Mouse (Mus musculus) bone marrow macrophage, adult 2 months (primary cell): ENCODE measurements around the gene Zscan4b. TPM values are rescaled to one million over a fixed set of nuclear protein-coding genes. Genes with fewer than 3 reads are reported as not detected.
"Not testable (repeated sequence)": the region's sequence is repeated elsewhere in the genome, so short reads cannot be mapped to it uniquely, and the experiment has no call there.

Experiments used
- H3K27ac ChIP-seq: 2 replicates; pipeline ENCODE4 v1.5.1; 2012; ENCODE audit warnings: low read depth, low read length; ENCODE audit not compliant: insufficient read depth
- H3K4me1 ChIP-seq: 2 replicates; pipeline ENCODE4 v1.6.1; 2012; ENCODE audit warnings: low read length; ENCODE audit not compliant: control insufficient read depth, insufficient read depth
- H3K4me3 ChIP-seq: 2 replicates; pipeline ENCODE4 v1.5.1; 2012; ENCODE audit warnings: mild to moderate bottlenecking, low read length, moderate library complexity; ENCODE audit not compliant: insufficient read depth
- polyA plus RNA-seq: library from polyadenylated mRNA; stranded (reverse); fragments of >200 nt; gene quantifications from 2 replicates; pipeline ENCODE4 v1.2.4, GENCODE M21; 2012; ENCODE audit not compliant: missing spikeins, insufficient read depth, insufficient read length

Zscan4b gene
- polyA plus RNA-seq: not detected in 2 replicates

DNA sequence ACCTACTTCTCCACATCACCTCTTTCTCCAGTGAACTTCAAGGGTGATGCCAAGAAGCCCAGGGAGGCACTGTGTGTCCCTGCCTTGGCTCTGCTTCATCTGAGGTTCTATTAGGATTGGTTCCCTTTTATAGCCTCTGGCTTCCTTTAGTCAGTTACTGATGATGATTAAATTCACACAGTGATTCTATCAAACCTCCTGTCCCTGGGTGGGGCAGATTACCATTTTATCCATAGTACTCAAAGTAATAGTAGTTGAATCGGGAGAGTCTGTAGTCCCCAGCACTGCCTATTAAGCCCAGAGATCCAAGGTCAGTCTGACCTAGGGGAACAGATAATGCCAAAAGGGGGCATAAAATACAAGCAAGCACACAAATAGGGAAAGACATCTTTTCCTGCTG lies at the start of gene Zscan4b:
Gene Zscan4b, minus strand, starts transcription at position 101 of the 400 bp plus-strand sequence.
- H3K4me3 ChIP-seq, H3K27ac ChIP-seq, H3K4me1 ChIP-seq: not testable (repeated sequence)

Other genes starting within 250 kb of the Zscan4b start
- gene Nlrp4b, start 217.3 kb downstream of the Zscan4b start, polyA plus RNA-seq: not detected in 2 replicates
- gene Vmn1r71, start 150.7 kb downstream of the Zscan4b start, polyA plus RNA-seq: not detected in 2 replicates
- gene Zscan4c, start 100.7 kb upstream of the Zscan4b start, polyA plus RNA-seq: not detected in 2 replicates
- gene Zscan4-ps1, start 164.6 kb upstream of the Zscan4b start, polyA plus RNA-seq: not detected in 2 replicates